Mouse (Mus musculus): ENCODE data around the gene Slc47a1.

DNA sequence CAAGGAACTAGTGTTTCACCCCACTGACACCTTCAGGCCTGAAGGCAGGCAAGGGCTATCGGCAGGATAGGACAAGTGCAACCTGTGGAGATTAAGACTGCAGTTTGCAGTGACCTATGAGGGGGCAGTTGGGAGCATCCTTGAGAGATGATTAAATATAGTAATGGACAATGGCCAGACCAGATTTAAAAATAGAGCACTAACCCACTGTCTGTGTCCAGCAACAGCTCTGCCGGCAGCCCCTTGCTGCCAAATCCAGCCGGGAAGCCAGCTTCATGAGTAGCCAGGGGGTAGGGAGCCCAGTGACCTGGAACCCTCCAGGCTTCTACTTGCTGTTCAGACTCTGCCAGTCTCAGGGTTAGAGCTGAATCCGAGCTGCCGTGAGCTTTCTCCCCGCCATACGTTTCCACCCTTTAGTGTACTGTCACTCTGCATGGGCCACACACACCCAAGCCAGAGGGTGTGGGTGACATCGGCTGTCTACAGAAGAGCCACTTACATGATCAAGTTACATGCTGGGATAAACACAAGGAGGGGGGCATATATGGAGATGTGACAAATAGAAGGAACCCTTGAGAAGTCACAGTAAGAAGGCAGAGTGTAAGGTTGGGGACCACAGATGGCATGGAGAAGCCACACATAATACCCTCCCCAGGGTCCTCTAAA lies 22.7 kb upstream of the Slc47a1 start:
- TF ChIP-seq CHD2 (IDR thresholded peaks at IDR 0.05; ENCODE audit: low read depth, low read length) (no peak), MAFK (IDR thresholded peaks at IDR 0.05; ENCODE audit: insufficient read depth, low read depth, low read length) (no peak), HCFC1 (IDR thresholded peaks at IDR 0.05; ENCODE audit: borderline replicate concordance, insufficient read depth, low read length) (no peak)
